Mouse (Mus musculus): ENCODE measurements around the gene Blm. TPM values are rescaled to one million over a fixed set of nuclear protein-coding genes. Genes with fewer than 3 reads are reported as not detected.

Gene Blm
- polyA plus RNA-seq (2015; fragmentation: Illumina TruSeq; extraction: RNeasy Lipid Tissue Mini Kit (QIAGEN cat#74804); ENCODE audit: insufficient read depth, low read depth, low replicate concordance), result 1.6 TPM

DNA sequence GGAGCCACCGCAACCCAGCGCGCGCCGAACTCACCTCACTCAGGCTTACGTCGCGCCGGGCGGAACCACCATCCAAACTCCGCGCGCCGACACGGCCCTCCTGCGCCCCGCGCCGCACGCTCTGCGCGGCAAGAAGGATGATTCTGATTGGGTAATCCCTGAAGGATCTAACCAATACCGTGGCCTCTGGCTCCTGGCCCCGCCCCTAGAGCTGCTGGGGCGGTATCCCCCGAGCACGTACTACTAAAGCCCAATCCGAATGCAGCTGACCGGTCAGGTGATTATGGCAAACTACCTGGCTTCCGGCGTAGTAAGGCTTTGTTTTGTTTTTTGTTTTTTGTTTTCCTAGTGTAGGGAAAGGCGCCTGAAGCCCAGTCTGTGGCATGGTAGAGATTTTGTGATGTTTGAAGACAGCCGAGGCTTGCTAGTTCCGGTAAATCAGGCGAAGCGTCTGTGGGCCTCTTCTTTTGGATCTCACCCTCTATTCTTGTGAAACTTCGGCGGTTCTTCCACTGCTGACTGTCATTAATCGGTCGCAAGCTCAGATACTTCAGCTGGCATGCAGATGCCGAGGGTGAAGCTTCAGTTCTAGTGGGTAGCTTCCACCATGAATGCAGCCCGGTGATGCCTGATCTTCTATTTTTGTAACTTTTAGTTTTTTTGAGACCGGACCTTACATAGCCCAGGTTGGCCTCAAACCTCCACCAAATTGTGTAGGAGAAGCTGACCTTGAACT, at the start of gene Blm:
Gene Blm, minus strand, starts transcription at position 111 of the 736 bp plus-strand sequence.

DNA sequence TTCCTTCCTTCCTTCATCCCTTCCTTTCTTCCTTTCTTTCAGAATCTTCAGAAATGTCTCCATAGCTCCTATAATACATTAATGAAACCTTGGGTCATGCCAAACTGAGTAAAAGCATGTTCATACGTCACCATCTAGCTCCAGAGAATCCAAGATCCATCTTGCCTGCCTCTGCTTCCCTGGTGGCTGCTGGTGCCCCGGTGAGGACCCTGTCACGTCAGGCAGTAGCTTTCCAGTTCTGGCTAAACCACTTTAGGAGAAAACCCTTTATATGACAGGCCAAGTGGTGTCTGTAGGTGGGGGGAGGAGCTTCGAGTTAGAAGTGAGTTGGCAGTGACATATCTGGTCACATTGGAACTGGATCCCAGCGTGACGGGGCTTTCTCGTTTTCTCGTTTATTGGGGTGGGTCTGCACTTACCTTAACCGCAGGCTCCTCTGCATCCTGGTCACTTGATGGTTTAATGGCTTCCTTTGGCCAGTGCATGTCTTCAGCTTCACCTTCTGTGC, 129.7 kb downstream of the Blm start, which contains the start of gene Furin:
Gene Furin, minus strand, starts transcription at position 249 of the 508 bp plus-strand sequence.

Other genes starting within 250 kb of the Blm start
- gene Prc1, start 240.7 kb downstream of the Blm start, polyA plus RNA-seq (2015; fragmentation: Illumina TruSeq; extraction: RNeasy Lipid Tissue Mini Kit (QIAGEN cat#74804); ENCODE audit: insufficient read depth, low read depth, low replicate concordance), result 0.87 TPM
- gene Rccd1, start 210.7 kb downstream of the Blm start, polyA plus RNA-seq (2015; fragmentation: Illumina TruSeq; extraction: RNeasy Lipid Tissue Mini Kit (QIAGEN cat#74804); ENCODE audit: insufficient read depth, low read depth, low replicate concordance), result 5.5 TPM
- 8.2 TPM for gene Unc45a, start 194.1 kb downstream of the Blm start, polyA plus RNA-seq (2015; fragmentation: Illumina TruSeq; extraction: RNeasy Lipid Tissue Mini Kit (QIAGEN cat#74804); ENCODE audit: insufficient read depth, low read depth, low replicate concordance)
- 6.2 TPM for gene Hddc3, start 192.0 kb downstream of the Blm start, polyA plus RNA-seq (2015; fragmentation: Illumina TruSeq; extraction: RNeasy Lipid Tissue Mini Kit (QIAGEN cat#74804); ENCODE audit: insufficient read depth, low read depth, low replicate concordance)
- 8.4 TPM for gene Man2a2, start 163.7 kb downstream of the Blm start, polyA plus RNA-seq (2015; fragmentation: Illumina TruSeq; extraction: RNeasy Lipid Tissue Mini Kit (QIAGEN cat#74804); ENCODE audit: insufficient read depth, low read depth, low replicate concordance)
- 11.3 TPM for gene Fes, start 147.2 kb downstream of the Blm start, polyA plus RNA-seq (2015; fragmentation: Illumina TruSeq; extraction: RNeasy Lipid Tissue Mini Kit (QIAGEN cat#74804); ENCODE audit: insufficient read depth, low read depth, low replicate concordance)
- 14.7 TPM for gene Furin, start 129.7 kb downstream of the Blm start, polyA plus RNA-seq (2015; fragmentation: Illumina TruSeq; extraction: RNeasy Lipid Tissue Mini Kit (QIAGEN cat#74804); ENCODE audit: insufficient read depth, low read depth, low replicate concordance)
- 3.0 TPM for gene Crtc3, start 153.8 kb upstream of the Blm start, polyA plus RNA-seq (2015; fragmentation: Illumina TruSeq; extraction: RNeasy Lipid Tissue Mini Kit (QIAGEN cat#74804); ENCODE audit: insufficient read depth, low read depth, low replicate concordance)

All from pancreas, adult 10 weeks (tissue).